Comparison of ENCODE assay signal across 15 mouse cellular contexts in the genomic region with DNA sequence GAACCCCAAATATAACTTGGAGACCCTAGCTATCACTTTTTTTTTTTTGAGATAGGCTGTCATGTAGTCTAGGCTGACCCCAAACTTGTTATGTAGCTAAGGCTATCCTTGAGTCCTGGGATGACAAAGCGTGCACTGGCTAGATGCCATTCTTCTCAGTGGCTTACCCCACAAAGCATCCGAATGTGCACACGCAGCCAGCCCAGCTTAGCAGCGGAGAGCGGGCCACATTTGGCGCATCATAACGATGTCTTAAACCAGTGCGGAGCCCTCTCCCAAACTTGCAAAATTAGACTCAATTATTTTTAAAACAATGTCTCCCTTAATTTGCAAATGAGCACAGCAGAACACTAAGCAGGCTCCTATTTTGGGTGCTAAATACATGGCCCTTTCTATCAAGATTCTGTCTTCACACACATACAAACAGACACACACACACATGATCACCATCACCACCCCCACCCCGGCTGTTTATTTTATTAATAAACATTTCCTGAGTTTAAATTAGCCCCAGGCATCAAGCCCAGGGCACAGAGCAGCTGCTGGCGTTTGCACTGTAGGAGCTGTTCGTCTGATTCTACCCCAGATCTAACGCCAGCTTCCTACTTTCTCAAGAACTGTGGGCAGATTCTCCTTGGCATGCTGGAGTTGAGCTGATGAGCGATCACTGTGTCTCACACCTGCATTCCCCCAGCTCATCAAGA.
DNase-seq lines count a peak whose midpoint lies in the region; ATAC-seq lines count a peak whose summit lies in the region.
"Had no signal": no experiment of that assay in that cellular context is flagged by ENCODE, and none has a peak within 500 bp of the region (broad histone marks: within the 10 kb centered on the region; RNA-seq: fewer than 3 reads in every experiment).

No protein-coding gene starts in this region.

- H3K27me3 ChIP-seq in forebrain, embryonic 12.5 days = no peaks in the 10 kb centered on the region
- no peaks in the 10 kb centered on the region for H3K27me3 ChIP-seq in forebrain, embryonic 11.5 days (ENCODE audit: control insufficient read depth, insufficient read depth, low read length)
- H3K27me3 ChIP-seq: embryonic facial prominence, embryonic 12.5 days; limb, embryonic 12.5 days had no signal

- no peak for DNase-seq in forebrain, embryonic 11.5 days (ENCODE audit: low spot score)
- DNase-seq in lung, postnatal 10 days = peak; percentile 32
- DNase-seq in lung, postnatal 4 days = no peak
- DNase-seq in layer of hippocampus, postnatal 14 days (ENCODE audit: low spot score in 2 of 2) = peak; percentile 26 to 60
- peak; percentile 44 for DNase-seq in right cerebral cortex, postnatal 25 days
- no peak for DNase-seq in urinary bladder, postnatal 4 days (ENCODE audit: low spot score in 2 of 2)
- no peak for DNase-seq in heart, postnatal 25 days (ENCODE audit: low spot score)
- DNase-seq: B cell, adult 2 months; cerebellum, adult 18-20 months; kidney, postnatal 14 days had no signal

- WGBS in forebrain, embryonic 12.5 days = 66% methylated on average over 13 of the region's 13 CpGs
- WGBS in forebrain, embryonic 11.5 days = 73% methylated on average over 13 of the region's 13 CpGs

- no peak overlapping the region for H3K4me3 ChIP-seq in forebrain, embryonic 12.5 days (replicated peaks)
- no peak overlapping the region for H3K4me3 ChIP-seq in forebrain, embryonic 11.5 days (ENCODE audit: low read depth, low read length)
- H3K4me3 ChIP-seq: embryonic facial prominence, embryonic 12.5 days; heart, embryonic 10.5 days; limb, embryonic 12.5 days had no signal

- ATAC-seq in forebrain, embryonic 12.5 days (ENCODE audit: low FRiP score) = no peak
- no peak for ATAC-seq in forebrain, embryonic 11.5 days (replicated peaks; ENCODE audit: low FRiP score)
- ATAC-seq: intestine, embryonic 16.5 days had no signal

- peaks cover 33% of the 10 kb centered on the region for H3K4me1 ChIP-seq in forebrain, embryonic 12.5 days
- H3K4me1 ChIP-seq in forebrain, embryonic 11.5 days (replicated peaks; ENCODE audit: control insufficient read depth, insufficient read depth, low read length) = peaks cover 5% of the 10 kb centered on the region; the same call in 1 of the 2 replicates
- H3K4me1 ChIP-seq: embryonic facial prominence, embryonic 12.5 days had no signal

- intact Hi-C loops in heart, postnatal 25 days (cut with DNase I) = no loop called here

- no peak overlapping the region for H3K9ac ChIP-seq in forebrain, embryonic 12.5 days
- no peak overlapping the region for H3K9ac ChIP-seq in forebrain, embryonic 11.5 days (ENCODE audit: low read length)
- H3K9ac ChIP-seq: embryonic facial prominence, embryonic 12.5 days; limb, embryonic 12.5 days had no signal

- no peaks in the 10 kb centered on the region for H3K9me3 ChIP-seq in forebrain, embryonic 12.5 days
- no peaks in the 10 kb centered on the region for H3K9me3 ChIP-seq in forebrain, embryonic 11.5 days (ENCODE audit: control insufficient read depth, low read length)
- H3K9me3 ChIP-seq: embryonic facial prominence, embryonic 12.5 days; heart, embryonic 10.5 days; limb, embryonic 12.5 days had no signal

- H3K4me2 ChIP-seq in forebrain, embryonic 12.5 days = no peak overlapping the region
- no peak overlapping the region for H3K4me2 ChIP-seq in forebrain, embryonic 11.5 days (ENCODE audit: low read depth, low read length, severe bottlenecking)
- H3K4me2 ChIP-seq: embryonic facial prominence, embryonic 12.5 days; limb, embryonic 12.5 days had no signal

- 0 out of 2 replicates have a peak overlapping the region, but pooled peaks have one; percentile 15 for H3K27ac ChIP-seq in forebrain, embryonic 12.5 days
- no peak overlapping the region for H3K27ac ChIP-seq in forebrain, embryonic 11.5 days (ENCODE audit: low read depth, low read length)
- H3K27ac ChIP-seq: embryonic facial prominence, embryonic 12.5 days; heart, embryonic 10.5 days; limb, embryonic 12.5 days had no signal

- H3K36me3 ChIP-seq in forebrain, embryonic 12.5 days (replicated peaks) = no peaks in the 10 kb centered on the region
- H3K36me3 ChIP-seq in forebrain, embryonic 11.5 days (ENCODE audit: control insufficient read depth, insufficient read depth, low read length) = no peaks in the 10 kb centered on the region
- H3K36me3 ChIP-seq: embryonic facial prominence, embryonic 12.5 days; limb, embryonic 12.5 days had no signal

Comparison
In these comparisons a context has a peak if more than half of its experiments do, and no peak if none do; other contexts are left out.
1. DNase-seq: peak in lung, postnatal 10 days (single experiment), layer of hippocampus, postnatal 14 days (2 of 2) and right cerebral cortex, postnatal 25 days (single experiment); none in forebrain, embryonic 11.5 days (single experiment), lung, postnatal 4 days (0 of 2), urinary bladder, postnatal 4 days (0 of 2) and heart, postnatal 25 days (single experiment).